Mouse (Mus musculus) CH12.LX (cell line): ENCODE measurements around the gene D1Pas1. TPM values are rescaled to one million over a fixed set of nuclear protein-coding genes. Genes with fewer than 3 reads are reported as not detected.

Experiments
- DNase-seq: peaks from one replicate; pipeline ENCODE4 v3.0.0-alpha.2; 2013; ENCODE audit errors: extremely low read depth
- H3K27ac ChIP-seq: 2 replicates; pipeline ENCODE4 v1.5.1; 2012; ENCODE audit warnings: low read depth, mild to moderate bottlenecking, control low read depth, moderate library complexity; ENCODE audit not compliant: insufficient read depth
- H3K27me3 ChIP-seq: replicated peaks from 2 replicates; pipeline ENCODE3; 2012; ENCODE audit warnings: inconsistent platforms
- H3K36me3 ChIP-seq, 2 experiments: replicated peaks in 1 of 2; 2 replicates each; pipeline versions ENCODE3 to v1.6.1; 2012; ENCODE audit warnings: inconsistent platforms in 1 of 2, low read length in 1 of 2, mild to moderate bottlenecking in 1 of 2, mixed read lengths in 1 of 2, moderate library complexity in 1 of 2; ENCODE audit not compliant: control insufficient read depth in 1 of 2, insufficient read depth in 1 of 2
- H3K4me1 ChIP-seq, 2 experiments: 2 replicates each; pipeline ENCODE4 v1.6.1; 2012; ENCODE audit warnings: inconsistent platforms in 1 of 2, moderate library complexity in 1 of 2; ENCODE audit not compliant: insufficient read depth in 2 of 2, control insufficient read depth in 1 of 2
- H3K4me2 ChIP-seq: 2 replicates; pipeline ENCODE4 v1.6.1; 2012; ENCODE audit warnings: low read depth, mild to moderate bottlenecking, control low read depth; ENCODE audit not compliant: poor library complexity, insufficient read depth, severe bottlenecking
- H3K4me3 ChIP-seq, 3 experiments: fragments of 150-350 bp in 1 of 3; sonication (generic) in 1 of 3; replicated peaks in 1 of 3; 2 replicates each; pipeline versions ENCODE3 to v1.5.1; 2011 to 2012; ENCODE audit warnings: low read depth in 2 of 3, low read length in 2 of 3, mild to moderate bottlenecking in 2 of 3, moderate library complexity in 2 of 3, control low read depth in 1 of 3, improper control_type of control experiment in 1 of 3, inconsistent platforms in 1 of 3, mixed read lengths in 1 of 3; ENCODE audit not compliant: poor library complexity in 1 of 3
- H3K79me2 ChIP-seq: replicated peaks from 2 replicates; pipeline ENCODE4 v1.6.1; 2012; ENCODE audit warnings: mild to moderate bottlenecking, moderate library complexity; ENCODE audit not compliant: control insufficient read depth, poor library complexity, insufficient read depth, severe bottlenecking; ENCODE audit errors: extremely low read depth
- H3K9ac ChIP-seq: 2 replicates; pipeline ENCODE4 v1.6.1; 2012; ENCODE audit warnings: low read depth, mild to moderate bottlenecking, control low read depth, moderate library complexity; ENCODE audit not compliant: insufficient read depth
- H3K9me3 ChIP-seq: replicated peaks from 2 replicates; pipeline ENCODE3; 2012; ENCODE audit warnings: low read length, inconsistent platforms, mixed read lengths
- BHLHE40 ChIP-seq: IDR thresholded peaks from 2 replicates; pipeline ENCODE4 v1.6.1; 2011; ENCODE audit warnings: mild to moderate bottlenecking, low read depth, low read length, improper control_type of control experiment
- CTCF ChIP-seq, 2 experiments: IDR thresholded peaks in 1 of 2; conservative IDR thresholded peaks in 1 of 2; 2 replicates each; pipeline ENCODE4 v1.5.1; 2011 to 2012; ENCODE audit warnings: low read depth in 2 of 2, low read length in 2 of 2, improper control_type of control experiment in 1 of 2, inconsistent platforms in 1 of 2, mild to moderate bottlenecking in 1 of 2, moderate library complexity in 1 of 2
- ELF1 ChIP-seq: IDR thresholded peaks from 2 replicates; pipeline ENCODE4 v1.6.1; 2014; ENCODE audit warnings: low read depth, mild to moderate bottlenecking, inconsistent platforms, low read length, improper control_type of control experiment
- EP300 ChIP-seq: IDR thresholded peaks from 2 replicates; pipeline ENCODE4 v1.6.1; 2011; ENCODE audit warnings: low read length, improper control_type of control experiment
- ETS1 ChIP-seq: conservative IDR thresholded peaks from 2 replicates; pipeline ENCODE4 v1.6.1; 2012; ENCODE audit warnings: low read depth, mild to moderate bottlenecking, inconsistent platforms, low read length, improper control_type of control experiment, moderate library complexity
- GABPA ChIP-seq: IDR thresholded peaks from 2 replicates; pipeline ENCODE4 v1.6.1; 2012; ENCODE audit warnings: low read depth, low read length, improper control_type of control experiment, inconsistent platforms; ENCODE audit not compliant: insufficient replicate concordance
- JUN ChIP-seq: IDR thresholded peaks from 2 replicates; pipeline ENCODE4 v1.6.1; 2011; ENCODE audit warnings: low read depth, mild to moderate bottlenecking, low read length, improper control_type of control experiment, moderate library complexity; ENCODE audit not compliant: insufficient read depth
- JUND ChIP-seq: conservative IDR thresholded peaks from 2 replicates; pipeline ENCODE4 v1.6.1; 2011; ENCODE audit warnings: low read depth, low read length, improper control_type of control experiment
- KAT2A ChIP-seq: IDR thresholded peaks from 2 replicates; pipeline ENCODE4 v1.6.1; 2012; ENCODE audit warnings: low read length, improper control_type of control experiment, inconsistent platforms; ENCODE audit not compliant: insufficient replicate concordance
- MAFK ChIP-seq: IDR thresholded peaks from 2 replicates; pipeline ENCODE4 v1.6.1; 2011; ENCODE audit warnings: low read length, improper control_type of control experiment; ENCODE audit not compliant: insufficient replicate concordance
- MAX ChIP-seq: IDR thresholded peaks from 2 replicates; pipeline ENCODE4 v1.6.1; 2011; ENCODE audit warnings: low read length, improper control_type of control experiment
- MAZ ChIP-seq: IDR thresholded peaks from 2 replicates; pipeline ENCODE4 v1.6.1; 2012; ENCODE audit warnings: low read depth, mild to moderate bottlenecking, inconsistent platforms, low read length, improper control_type of control experiment, moderate library complexity
- MXI1 ChIP-seq: IDR thresholded peaks from 2 replicates; pipeline ENCODE4 v1.6.1; 2011; ENCODE audit warnings: mild to moderate bottlenecking, low read depth, low read length, improper control_type of control experiment
- NELFE ChIP-seq: IDR thresholded peaks from 2 replicates; pipeline ENCODE4 v1.6.1; 2011; ENCODE audit warnings: low read depth, low read length, improper control_type of control experiment
- NRF1 ChIP-seq: IDR thresholded peaks from 2 replicates; pipeline ENCODE4 v1.6.1; 2014; ENCODE audit warnings: low read depth, mild to moderate bottlenecking, inconsistent platforms, low read length, improper control_type of control experiment, moderate library complexity
- PAX5 ChIP-seq: IDR thresholded peaks from 2 replicates; pipeline ENCODE4 v1.6.1; 2012; ENCODE audit warnings: low read length, inconsistent platforms, mixed read lengths
- POLR2AphosphoS2 ChIP-seq: IDR thresholded peaks from 2 replicates; pipeline ENCODE4 v1.6.1; 2011; ENCODE audit warnings: low read depth, low read length, improper control_type of control experiment
- RAD21 ChIP-seq: IDR thresholded peaks from 2 replicates; pipeline ENCODE4 v1.6.1; 2011; ENCODE audit warnings: low read depth, mild to moderate bottlenecking, low read length, improper control_type of control experiment, moderate library complexity
- SIN3A ChIP-seq: IDR thresholded peaks from 2 replicates; pipeline ENCODE4 v1.6.1; 2012; ENCODE audit warnings: low read length, improper control_type of control experiment, inconsistent platforms
- USF1 ChIP-seq: IDR thresholded peaks from 2 replicates; pipeline ENCODE4 v1.6.1; 2014; ENCODE audit warnings: low read depth, mild to moderate bottlenecking, inconsistent platforms, low read length, improper control_type of control experiment
- USF2 ChIP-seq: conservative IDR thresholded peaks from 2 replicates; pipeline ENCODE4 v1.6.1; 2011; ENCODE audit warnings: low read depth, low read length, improper control_type of control experiment
- ZKSCAN1 ChIP-seq: IDR thresholded peaks from 2 replicates; pipeline ENCODE4 v1.6.1; 2012; ENCODE audit warnings: low read depth, inconsistent platforms, low read length, improper control_type of control experiment, borderline replicate concordance
- ZMIZ1 ChIP-seq: IDR thresholded peaks from 2 replicates; pipeline ENCODE4 v1.6.1; 2012; ENCODE audit warnings: low read depth, mild to moderate bottlenecking, inconsistent platforms, low read length, improper control_type of control experiment
- dilution Hi-C: fragments of 300-500 bp; cut with MboI; formaldehyde crosslinking; loops from 2 replicates; pipeline ENCODE4 v1.14.3; 2020; ENCODE audit warnings: low sequenced_read_pairs; ENCODE audit not compliant: extremely low pct_unique_long_range_greater_than_20kb, extremely low pct_ligation_motif_present
- in situ Hi-C: fragments of 300-500 bp; cut with MboI; formaldehyde crosslinking; loops from 3 replicates; pipeline ENCODE4 v1.14.3; 2019; ENCODE audit warnings: low sequenced_read_pairs, low pct_ligation_motif_present, low pct_unique_long_range_greater_than_20kb, mixed read lengths
- polyA plus RNA-seq: library from polyadenylated mRNA; unstranded; fragments of >175 nt; gene quantifications from 2 replicates; pipeline ENCODE4 v1.2.1, GENCODE M21; 2012; ENCODE audit warnings: low read depth; ENCODE audit not compliant: insufficient read length
- total RNA-seq, 2 experiments: library from RNA; depleted of rRNA; stranded (reverse); fragments of 300-350 nt in 1 of 2; fragments of >200 nt in 1 of 2; gene quantifications; 2 replicates each; pipeline ENCODE4 v1.2.3; 2012 to 2014

The D1Pas1 gene
- total and polyA plus RNA-seq, 3 experiments = not detected

DNA sequence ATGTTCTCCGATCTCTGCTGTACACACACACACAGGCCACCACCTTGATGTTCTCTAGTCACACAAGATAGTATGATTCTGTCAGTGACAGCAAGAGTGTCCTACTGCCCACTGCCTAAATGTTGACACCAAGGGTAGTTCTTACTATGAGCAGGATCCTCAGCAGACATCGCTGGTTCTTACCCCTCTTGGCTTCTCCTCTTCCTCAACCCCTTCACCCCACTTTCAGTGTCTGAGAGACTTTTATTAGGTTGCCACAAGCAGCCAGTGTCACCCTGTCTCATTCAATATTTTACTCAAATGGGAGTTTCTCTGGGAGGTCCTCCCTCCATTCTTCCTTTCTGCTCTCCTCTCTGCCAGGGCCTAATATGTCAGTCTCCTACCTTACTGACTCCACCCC lies 10.6 kb downstream of the D1Pas1 start:
- dilution Hi-C loops = no loop called here
- peaks cover 0 to 17% of the 10 kb centered on the region in 2 experiments; a peak in 2 of 4 replicates for H3K4me1 ChIP-seq

DNA sequence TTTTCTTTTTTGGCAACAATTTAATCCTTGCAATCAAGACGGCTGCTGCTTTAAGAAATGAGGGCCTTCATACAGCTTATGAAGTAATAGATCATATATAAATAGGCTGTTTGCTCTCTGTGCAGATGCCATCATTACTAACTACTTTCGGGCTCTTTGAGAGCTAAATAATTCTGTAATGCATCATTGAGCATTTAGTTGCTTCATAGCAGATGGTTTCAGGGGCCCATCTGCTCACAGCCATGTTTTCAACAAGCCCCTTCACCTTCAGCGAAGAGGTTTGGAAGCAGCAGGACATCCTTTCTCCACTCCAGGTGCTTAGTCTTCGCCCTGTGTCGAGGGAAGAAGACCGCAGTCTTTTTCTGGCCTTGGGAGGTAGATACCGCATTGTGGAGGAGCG lies 12.2 kb downstream of the D1Pas1 start:
- Histone ChIP-seq H3K27ac (no peak overlapping the region), H3K27me3 (no peaks in the 10 kb centered on the region), H3K4me2 (no peak overlapping the region), H3K4me1 (peaks cover 0 to 32% of the 10 kb centered on the region in 2 experiments; a peak in 2 of 4 replicates), H3K9me3 (no peaks in the 10 kb centered on the region), H3K36me3 (no peaks in the 10 kb centered on the region), H3K4me3 (no peak overlapping the region), H3K79me2 (no peaks in the 10 kb centered on the region), H3K9ac (no peak overlapping the region)
- TF ChIP-seq CTCF (conservative IDR thresholded peaks at IDR 0.05 in 1 of 2, IDR thresholded peaks at IDR 0.05 in 1 of 2; ENCODE audit: low read depth in 2 of 2, low read length in 2 of 2) = no peak
- no peak for TF ChIP-seq ELF1
- TF ChIP-seq GABPA = no peak
- no peak for TF ChIP-seq JUN
- no peak for TF ChIP-seq NRF1
- TF ChIP-seq ZKSCAN1 = no peak
- TF ChIP-seq USF2 = no peak
- no peak for TF ChIP-seq JUND
- TF ChIP-seq USF1 = no peak
- no peak for TF ChIP-seq NELFE
- no peak for TF ChIP-seq MAX
- TF ChIP-seq ZMIZ1 = no peak
- TF ChIP-seq RAD21 = no peak
- TF ChIP-seq KAT2A = no peak
- TF ChIP-seq PAX5 = no peak
- no peak for TF ChIP-seq SIN3A
- no peak for TF ChIP-seq ETS1
- no peak for TF ChIP-seq MXI1
- TF ChIP-seq EP300 = no peak
- no peak for TF ChIP-seq MAFK
- no peak for DNase-seq
- in situ Hi-C loops = no loop called here
- dilution Hi-C loops = no loop called here

More for the DNA sequence above, 10.6 kb downstream of the D1Pas1 start:
- Histone ChIP-seq H3K4me2 (no peak overlapping the region), H3K9ac (no peak overlapping the region), H3K27ac (no peak overlapping the region), H3K27me3 (no peaks in the 10 kb centered on the region), H3K79me2 (no peaks in the 10 kb centered on the region), H3K4me3 (no peak overlapping the region), H3K36me3 (no peaks in the 10 kb centered on the region), H3K9me3 (no peaks in the 10 kb centered on the region)
- no peak for DNase-seq
- in situ Hi-C loops = no loop called here
- TF ChIP-seq MXI1 = no peak
- TF ChIP-seq BHLHE40 = no peak
- no peak for TF ChIP-seq NRF1
- no peak for TF ChIP-seq USF1
- no peak for TF ChIP-seq MAZ
- no peak for TF ChIP-seq KAT2A
- no peak for TF ChIP-seq PAX5
- TF ChIP-seq POLR2AphosphoS2 = no peak
